Mouse (Mus musculus) CH12.LX (cell line): Measurements from ENCODE around the gene Amn. TPM values are rescaled to one million over a fixed set of nuclear protein-coding genes. Genes with fewer than 3 reads are reported as not detected.

ENCODE experiments used
- DNase-seq: peaks from one replicate; pipeline ENCODE4 v3.0.0-alpha.2; 2013; ENCODE audit errors: extremely low read depth
- H3K27ac ChIP-seq: 2 replicates; pipeline ENCODE4 v1.5.1; 2012; ENCODE audit warnings: low read depth, mild to moderate bottlenecking, control low read depth, moderate library complexity; ENCODE audit not compliant: insufficient read depth
- H3K27me3 ChIP-seq: replicated peaks from 2 replicates; pipeline ENCODE3; 2012; ENCODE audit warnings: inconsistent platforms
- H3K36me3 ChIP-seq, 2 experiments: replicated peaks in 1 of 2; 2 replicates each; pipeline versions ENCODE3 to v1.6.1; 2012; ENCODE audit warnings: inconsistent platforms in 1 of 2, low read length in 1 of 2, mild to moderate bottlenecking in 1 of 2, mixed read lengths in 1 of 2, moderate library complexity in 1 of 2; ENCODE audit not compliant: control insufficient read depth in 1 of 2, insufficient read depth in 1 of 2
- H3K4me1 ChIP-seq, 2 experiments: 2 replicates each; pipeline ENCODE4 v1.6.1; 2012; ENCODE audit warnings: inconsistent platforms in 1 of 2, moderate library complexity in 1 of 2; ENCODE audit not compliant: insufficient read depth in 2 of 2, control insufficient read depth in 1 of 2
- H3K4me2 ChIP-seq: 2 replicates; pipeline ENCODE4 v1.6.1; 2012; ENCODE audit warnings: low read depth, mild to moderate bottlenecking, control low read depth; ENCODE audit not compliant: poor library complexity, insufficient read depth, severe bottlenecking
- H3K4me3 ChIP-seq, 3 experiments: fragments of 150-350 bp in 1 of 3; sonication (generic) in 1 of 3; replicated peaks in 1 of 3; 2 replicates each; pipeline versions ENCODE3 to v1.5.1; 2011 to 2012; ENCODE audit warnings: low read depth in 2 of 3, low read length in 2 of 3, mild to moderate bottlenecking in 2 of 3, moderate library complexity in 2 of 3, control low read depth in 1 of 3, improper control_type of control experiment in 1 of 3, inconsistent platforms in 1 of 3, mixed read lengths in 1 of 3; ENCODE audit not compliant: poor library complexity in 1 of 3
- H3K79me2 ChIP-seq: replicated peaks from 2 replicates; pipeline ENCODE4 v1.6.1; 2012; ENCODE audit warnings: mild to moderate bottlenecking, moderate library complexity; ENCODE audit not compliant: control insufficient read depth, poor library complexity, insufficient read depth, severe bottlenecking; ENCODE audit errors: extremely low read depth
- H3K9ac ChIP-seq: 2 replicates; pipeline ENCODE4 v1.6.1; 2012; ENCODE audit warnings: low read depth, mild to moderate bottlenecking, control low read depth, moderate library complexity; ENCODE audit not compliant: insufficient read depth
- H3K9me3 ChIP-seq: replicated peaks from 2 replicates; pipeline ENCODE3; 2012; ENCODE audit warnings: low read length, inconsistent platforms, mixed read lengths
- BHLHE40 ChIP-seq: IDR thresholded peaks from 2 replicates; pipeline ENCODE4 v1.6.1; 2011; ENCODE audit warnings: mild to moderate bottlenecking, low read depth, low read length, improper control_type of control experiment
- CHD1 ChIP-seq: IDR thresholded peaks from 2 replicates; pipeline ENCODE4 v1.6.1; 2012; ENCODE audit warnings: low read depth, low read length, improper control_type of control experiment, inconsistent platforms
- CHD2 ChIP-seq: IDR thresholded peaks from 2 replicates; pipeline ENCODE4 v1.6.1; 2011; ENCODE audit warnings: low read length, improper control_type of control experiment
- CTCF ChIP-seq, 2 experiments: IDR thresholded peaks in 1 of 2; conservative IDR thresholded peaks in 1 of 2; 2 replicates each; pipeline ENCODE4 v1.5.1; 2011 to 2012; ENCODE audit warnings: low read depth in 2 of 2, low read length in 2 of 2, improper control_type of control experiment in 1 of 2, inconsistent platforms in 1 of 2, mild to moderate bottlenecking in 1 of 2, moderate library complexity in 1 of 2
- ETS1 ChIP-seq: conservative IDR thresholded peaks from 2 replicates; pipeline ENCODE4 v1.6.1; 2012; ENCODE audit warnings: low read depth, mild to moderate bottlenecking, inconsistent platforms, low read length, improper control_type of control experiment, moderate library complexity
- GABPA ChIP-seq: IDR thresholded peaks from 2 replicates; pipeline ENCODE4 v1.6.1; 2012; ENCODE audit warnings: low read depth, low read length, improper control_type of control experiment, inconsistent platforms; ENCODE audit not compliant: insufficient replicate concordance
- HCFC1 ChIP-seq: IDR thresholded peaks from 2 replicates; pipeline ENCODE4 v1.6.1; 2012; ENCODE audit warnings: low read depth, mild to moderate bottlenecking, inconsistent platforms, low read length, improper control_type of control experiment
- IRF4 ChIP-seq: IDR thresholded peaks from 2 replicates; pipeline ENCODE4 v1.6.1; 2014; ENCODE audit warnings: low read depth, mild to moderate bottlenecking, inconsistent platforms, low read length, improper control_type of control experiment
- JUN ChIP-seq: IDR thresholded peaks from 2 replicates; pipeline ENCODE4 v1.6.1; 2011; ENCODE audit warnings: low read depth, mild to moderate bottlenecking, low read length, improper control_type of control experiment, moderate library complexity; ENCODE audit not compliant: insufficient read depth
- KAT2A ChIP-seq: IDR thresholded peaks from 2 replicates; pipeline ENCODE4 v1.6.1; 2012; ENCODE audit warnings: low read length, improper control_type of control experiment, inconsistent platforms; ENCODE audit not compliant: insufficient replicate concordance
- MAFK ChIP-seq: IDR thresholded peaks from 2 replicates; pipeline ENCODE4 v1.6.1; 2011; ENCODE audit warnings: low read length, improper control_type of control experiment; ENCODE audit not compliant: insufficient replicate concordance
- MAZ ChIP-seq: IDR thresholded peaks from 2 replicates; pipeline ENCODE4 v1.6.1; 2012; ENCODE audit warnings: low read depth, mild to moderate bottlenecking, inconsistent platforms, low read length, improper control_type of control experiment, moderate library complexity
- MEF2A ChIP-seq: IDR thresholded peaks from 2 replicates; pipeline ENCODE4 v1.6.1; 2014; ENCODE audit warnings: low read depth, mild to moderate bottlenecking, inconsistent platforms, low read length, improper control_type of control experiment, borderline replicate concordance
- MYC ChIP-seq: IDR thresholded peaks from 2 replicates; pipeline ENCODE4 v1.6.1; 2011; ENCODE audit warnings: low read depth, mild to moderate bottlenecking, improper control_type of control experiment, low read length
- NRF1 ChIP-seq: IDR thresholded peaks from 2 replicates; pipeline ENCODE4 v1.6.1; 2014; ENCODE audit warnings: low read depth, mild to moderate bottlenecking, inconsistent platforms, low read length, improper control_type of control experiment, moderate library complexity
- POLR2A ChIP-seq: IDR thresholded peaks from 2 replicates; pipeline ENCODE4 v1.6.1; 2011; ENCODE audit warnings: low read depth, mild to moderate bottlenecking, improper control_type of control experiment, low read length
- SIN3A ChIP-seq: IDR thresholded peaks from 2 replicates; pipeline ENCODE4 v1.6.1; 2012; ENCODE audit warnings: low read length, improper control_type of control experiment, inconsistent platforms
- TBP ChIP-seq: conservative IDR thresholded peaks from 2 replicates; pipeline ENCODE4 v1.6.1; 2011; ENCODE audit warnings: low read depth, low read length, improper control_type of control experiment
- USF1 ChIP-seq: IDR thresholded peaks from 2 replicates; pipeline ENCODE4 v1.6.1; 2014; ENCODE audit warnings: low read depth, mild to moderate bottlenecking, inconsistent platforms, low read length, improper control_type of control experiment
- ZC3H11A ChIP-seq: IDR thresholded peaks from 2 replicates; pipeline ENCODE4 v1.6.1; 2012; ENCODE audit warnings: low read depth, mild to moderate bottlenecking, inconsistent platforms, low read length, improper control_type of control experiment
- ZMIZ1 ChIP-seq: IDR thresholded peaks from 2 replicates; pipeline ENCODE4 v1.6.1; 2012; ENCODE audit warnings: low read depth, mild to moderate bottlenecking, inconsistent platforms, low read length, improper control_type of control experiment
- dilution Hi-C: fragments of 300-500 bp; cut with MboI; formaldehyde crosslinking; loops from 2 replicates; pipeline ENCODE4 v1.14.3; 2020; ENCODE audit warnings: low sequenced_read_pairs; ENCODE audit not compliant: extremely low pct_unique_long_range_greater_than_20kb, extremely low pct_ligation_motif_present
- in situ Hi-C: fragments of 300-500 bp; cut with MboI; formaldehyde crosslinking; loops from 3 replicates; pipeline ENCODE4 v1.14.3; 2019; ENCODE audit warnings: low sequenced_read_pairs, low pct_ligation_motif_present, low pct_unique_long_range_greater_than_20kb, mixed read lengths
- polyA plus RNA-seq: library from polyadenylated mRNA; unstranded; fragments of >175 nt; gene quantifications from 2 replicates; pipeline ENCODE4 v1.2.1, GENCODE M21; 2012; ENCODE audit warnings: low read depth; ENCODE audit not compliant: insufficient read length
- total RNA-seq, 2 experiments: library from RNA; depleted of rRNA; stranded (reverse); fragments of 300-350 nt in 1 of 2; fragments of >200 nt in 1 of 2; gene quantifications; 2 replicates each; pipeline ENCODE4 v1.2.3; 2012 to 2014

Amn gene
- total and polyA plus RNA-seq, 3 experiments = 0.55 to 0.62 (median 0.61) TPM

DNA sequence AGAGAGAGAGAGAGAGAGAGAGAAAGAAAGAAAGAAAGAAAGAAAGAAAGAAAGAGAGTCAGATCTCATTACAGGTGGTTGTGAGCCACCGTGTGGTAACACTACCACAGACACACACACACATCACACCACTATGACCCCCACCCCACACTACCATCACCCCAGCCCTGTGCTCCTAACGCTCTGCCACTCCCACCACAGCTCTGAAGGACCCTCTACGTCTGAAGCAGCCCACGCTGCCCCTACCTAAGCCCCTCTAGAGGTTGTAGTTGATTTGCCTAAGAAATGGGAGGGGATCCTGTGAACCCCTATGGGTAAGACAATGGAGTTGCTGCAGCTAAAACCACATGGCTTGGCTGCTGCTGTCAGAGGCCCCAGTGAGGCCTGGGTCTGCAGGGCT lies 12.7 kb downstream of the Amn start:
- no peak for TF ChIP-seq CHD2
- no peak for TF ChIP-seq MYC
- no peak for TF ChIP-seq MEF2A
- TF ChIP-seq CHD1 = no peak
- no peak for TF ChIP-seq ETS1
- no peak for TF ChIP-seq MAZ
- TF ChIP-seq GABPA = no peak
- TF ChIP-seq HCFC1 = no peak
- TF ChIP-seq POLR2A = no peak
- TF ChIP-seq NRF1 = no peak
- TF ChIP-seq KAT2A = no peak
- no peak for TF ChIP-seq SIN3A
- TF ChIP-seq CTCF (conservative IDR thresholded peaks at IDR 0.05 in 1 of 2, IDR thresholded peaks at IDR 0.05 in 1 of 2; ENCODE audit: low read depth in 2 of 2, low read length in 2 of 2) = no peak
- H3K9ac ChIP-seq = no peak overlapping the region
- H3K27ac ChIP-seq = no peak overlapping the region
- dilution Hi-C loops (no loop called here), in situ Hi-C loops (no loop called here)
- H3K4me2 ChIP-seq = no peak overlapping the region
- DNase-seq = no peak
- peaks cover 0 to 11% of the 10 kb centered on the region in 2 experiments; a peak in 1 of 4 replicates for H3K4me1 ChIP-seq
- no peak overlapping the region for H3K4me3 ChIP-seq
- peaks cover 0 to 4% of the 10 kb centered on the region in 2 experiments for H3K36me3 ChIP-seq
- no peaks in the 10 kb centered on the region for H3K27me3 ChIP-seq
- H3K79me2 ChIP-seq = no peaks in the 10 kb centered on the region
- peaks cover 5% of the 10 kb centered on the region for H3K9me3 ChIP-seq

DNA sequence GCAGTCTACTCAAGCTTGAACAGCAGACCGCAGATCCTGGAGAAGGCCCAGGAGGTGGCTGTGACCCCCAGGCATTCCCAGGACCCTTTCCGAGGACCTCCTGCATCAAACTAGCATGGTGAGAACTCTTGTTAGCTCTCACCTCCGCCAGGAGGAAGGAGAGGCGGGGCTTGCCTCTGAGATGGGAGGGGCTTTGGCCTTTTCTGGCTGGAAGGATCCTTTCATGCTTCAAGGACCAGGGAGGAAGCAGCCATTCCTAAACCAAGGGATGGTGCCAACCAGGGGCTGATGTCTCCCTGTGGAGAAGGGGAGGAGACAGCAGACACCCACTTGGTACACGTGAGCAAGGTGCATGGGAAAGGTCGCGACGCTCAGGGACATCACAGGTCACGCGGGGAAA lies 13.6 kb downstream of the Amn start:
- Histone ChIP-seq H3K79me2 (no peaks in the 10 kb centered on the region), H3K9ac (no peak overlapping the region), H3K4me1 (peaks cover 0 to 11% of the 10 kb centered on the region in 2 experiments; a peak in 1 of 4 replicates), H3K4me2 (no peak overlapping the region), H3K27ac (no peak overlapping the region), H3K36me3 (peaks cover 0 to 2% of the 10 kb centered on the region in 2 experiments), H3K27me3 (no peaks in the 10 kb centered on the region), H3K4me3 (no peak overlapping the region), H3K9me3 (no peaks in the 10 kb centered on the region)
- TF ChIP-seq ZC3H11A (no peak), ZMIZ1 (no peak), MAFK (no peak), IRF4 (no peak), JUN (no peak), TBP (no peak), BHLHE40 (no peak), USF1 (no peak), KAT2A (no peak), GABPA (no peak)
- in situ Hi-C loops (no loop called here), dilution Hi-C loops (no loop called here)
- DNase-seq = no peak
